Mouse (Mus musculus): ENCODE data around the gene Cdk5r1. TPM values are rescaled to one million over a fixed set of nuclear protein-coding genes. Genes with fewer than 3 reads are reported as not detected.

Cdk5r1 gene
- total RNA-seq, 2 experiments from 2014 or later = 2.0 to 3.3 TPM

DNA sequence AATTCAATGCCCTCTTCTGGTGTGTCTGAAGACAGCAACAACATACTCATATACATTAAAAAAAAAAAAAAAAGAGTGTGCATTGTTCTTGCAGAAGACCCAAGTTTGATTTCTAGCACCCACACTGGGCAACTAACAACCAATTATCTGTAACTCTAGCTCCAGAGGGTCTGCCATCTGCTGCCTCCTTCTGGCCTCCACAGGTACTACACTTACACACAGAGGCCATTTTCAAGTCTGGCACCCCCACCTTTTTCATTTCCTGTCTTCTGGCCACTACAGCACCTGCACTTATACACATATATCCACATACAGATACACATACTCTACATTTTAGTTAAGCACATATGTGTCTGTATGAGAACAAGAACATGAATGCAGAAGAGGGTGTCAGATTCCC is 50.9 kb downstream of the Cdk5r1 start:
- no peak for ATAC-seq (ENCODE audit: poor library complexity, severe bottlenecking)

DNA sequence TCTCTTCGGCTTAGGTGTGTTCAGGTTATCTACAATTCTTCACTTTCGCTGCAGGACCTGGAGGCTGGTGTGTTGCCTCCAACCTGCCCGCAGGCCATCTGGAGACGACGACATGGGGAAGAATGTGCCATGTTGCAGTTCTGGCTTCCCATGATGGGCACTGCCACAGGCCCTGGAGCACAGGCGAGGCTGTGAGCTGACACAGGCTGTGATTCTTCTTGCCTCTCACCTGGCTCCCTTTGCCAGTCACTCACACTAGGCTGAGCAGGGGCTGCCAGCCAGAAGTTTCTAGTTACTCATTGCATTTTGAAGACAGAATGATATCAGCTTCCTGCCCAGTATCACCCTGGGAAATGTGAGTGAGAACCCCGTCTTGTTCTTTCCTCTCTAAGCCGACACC is 52.3 kb downstream of the Cdk5r1 start:
- no peak for ATAC-seq (ENCODE audit: poor library complexity, severe bottlenecking)

Other genes starting within 250 kb of the Cdk5r1 start
- gene Rhbdl3, start 176.1 kb upstream of the Cdk5r1 start, total RNA-seq (2015) = 0.11 and 1.5 TPM in 2 replicates
- gene Rhbdl3, start 176.1 kb upstream of the Cdk5r1 start, total RNA-seq (2017) = 0.11 TPM in 1 of 2 replicates, not detected in the other
- 3.9 and 4.1 TPM in 2 replicates for gene 5730455P16Rik, start 99.0 kb upstream of the Cdk5r1 start, total RNA-seq (2015)
- gene 5730455P16Rik, start 99.0 kb upstream of the Cdk5r1 start, total RNA-seq (2017) = 6.0 and 7.5 TPM in 2 replicates
- gene Zfp207, start 93.7 kb upstream of the Cdk5r1 start, total RNA-seq (2015) = 350 and 374 TPM in 2 replicates
- gene Zfp207, start 93.7 kb upstream of the Cdk5r1 start, total RNA-seq (2017) = 194 and 212 TPM in 2 replicates
- gene Psmd11, start 48.4 kb upstream of the Cdk5r1 start, total RNA-seq (2015) = 62.0 and 67.1 TPM in 2 replicates
- gene Psmd11, start 48.4 kb upstream of the Cdk5r1 start, total RNA-seq (2017) = 38.8 and 73.4 TPM in 2 replicates

Data from megakaryocyte, adult 5-6 weeks (primary cell).